Mouse (Mus musculus) cerebellum, adult 8-10 months (tissue): ENCODE measurements around the gene Med8.
A peak's percentile ranks its signal among the peaks of the same experiment; 100 is the strongest.

ENCODE experiments used
- DNase-seq: peaks from one replicate; pipeline ENCODE4 v3.0.0; 2022

Gene Med8

GRCm38 (mm10) chr4:118409142-118409900, at the start of gene Med8, which contains the start of gene Szt2:
Gene Med8 (plus strand): TSS chr4:118409337.
Gene Szt2 (minus strand): TSS chr4:118409273.
- DNase-seq = peak; percentile 85

GRCm38 (mm10) chr4:118359896-118360720, 49.0 kb upstream of the Med8 start:
- peak; percentile 77 for DNase-seq

GRCm38 (mm10) chr4:118361451-118361850, 47.7 kb upstream of the Med8 start:
- no peak for DNase-seq

- DNase-seq = no peak
These were observed 46.3 kb upstream of the Med8 start for GRCm38 (mm10) chr4:118362879-118363278.

- DNase-seq = no peak
These were observed 45.2 kb upstream of the Med8 start for GRCm38 (mm10) chr4:118363985-118364384.

GRCm38 (mm10) chr4:118364641-118365040, 44.5 kb upstream of the Med8 start:
- no peak for DNase-seq

GRCm38 (mm10) chr4:118365991-118366390, 43.1 kb upstream of the Med8 start:
- DNase-seq = no peak

GRCm38 (mm10) chr4:118367551-118367950, 41.6 kb upstream of the Med8 start:
- DNase-seq = no peak

- DNase-seq = no peak
These were observed 40.5 kb upstream of the Med8 start for GRCm38 (mm10) chr4:118368616-118369015.

- no peak for DNase-seq
These were observed 37.3 kb upstream of the Med8 start for GRCm38 (mm10) chr4:118371822-118372221.

GRCm38 (mm10) chr4:118375999-118376398, 33.1 kb upstream of the Med8 start:
- no peak for DNase-seq

- no peak for DNase-seq
These were observed 25.9 kb upstream of the Med8 start for GRCm38 (mm10) chr4:118383271-118383670.

GRCm38 (mm10) chr4:118387316-118387715, 21.8 kb upstream of the Med8 start:
- DNase-seq = no peak

- no peak for DNase-seq
These were observed 19.0 kb upstream of the Med8 start for GRCm38 (mm10) chr4:118390146-118390545.

GRCm38 (mm10) chr4:118394505-118394904, 14.6 kb upstream of the Med8 start:
- no peak for DNase-seq

- DNase-seq = no peak
These were observed 13.8 kb upstream of the Med8 start for GRCm38 (mm10) chr4:118395289-118395688.

- DNase-seq = no peak
These were observed 12.7 kb upstream of the Med8 start for GRCm38 (mm10) chr4:118396433-118396832.

GRCm38 (mm10) chr4:118398400-118398799, 10.7 kb upstream of the Med8 start:
- DNase-seq = no peak

- DNase-seq = no peak
These were observed 7.7 kb upstream of the Med8 start for GRCm38 (mm10) chr4:118401421-118401820.

GRCm38 (mm10) chr4:118401918-118402317, 7.2 kb upstream of the Med8 start:
- DNase-seq = no peak

- DNase-seq = no peak
These were observed 6.4 kb upstream of the Med8 start for GRCm38 (mm10) chr4:118402701-118403100.

GRCm38 (mm10) chr4:118410871-118411270, 1.7 kb downstream of the Med8 start:
- DNase-seq = no peak

- no peak for DNase-seq
These were observed 4.4 kb downstream of the Med8 start for GRCm38 (mm10) chr4:118413553-118413952.

GRCm38 (mm10) chr4:118415779-118416178, 6.6 kb downstream of the Med8 start:
- DNase-seq = no peak
